20 mouse cellular contexts compared by ENCODE assay signal in genomic region chr2:52474570-52474969, GRCm38 (mm10). TPM values are rescaled to one million over a fixed set of nuclear protein-coding genes. Genes with fewer than 3 reads are reported as not detected.
DNase-seq lines count a peak whose midpoint lies in the region; ATAC-seq and TF ChIP-seq lines count a peak whose summit lies in the region.
"Had no signal": no experiment of that assay in that cellular context is flagged by ENCODE, and none has a peak within 500 bp of the region (broad histone marks: within the 10 kb centered on the region; RNA-seq: fewer than 3 reads in every experiment).

No protein-coding gene starts in this region.

- H3K9me3 ChIP-seq in intestine, postnatal 0 days (ENCODE audit: control insufficient read depth) = no peaks in the 10 kb centered on the region
- no peaks in the 10 kb centered on the region for H3K9me3 ChIP-seq in intestine, embryonic 15.5 days
- no peaks in the 10 kb centered on the region for H3K9me3 ChIP-seq in forebrain, embryonic 14.5 days (replicated peaks; ENCODE audit: control insufficient read depth, low read length)
- H3K9me3 ChIP-seq in hindbrain, embryonic 14.5 days (ENCODE audit: control insufficient read depth, low read length) = no peaks in the 10 kb centered on the region
- H3K9me3 ChIP-seq: embryonic facial prominence, embryonic 10.5 days; forebrain, embryonic 13.5 days; heart, embryonic 15.5 days; hindbrain, embryonic 10.5 days; hindbrain, embryonic 15.5 days had no signal

- peak; percentile 85 for ATAC-seq in intestine, postnatal 0 days
- no peak for ATAC-seq in intestine, embryonic 15.5 days
- ATAC-seq in forebrain, embryonic 14.5 days = no peak
- no peak for ATAC-seq in hindbrain, embryonic 14.5 days (ENCODE audit: low FRiP score)
- ATAC-seq: activated CD4-positive, CD25-positive, alpha-beta regulatory T cell, adult 4 months; forebrain, embryonic 13.5 days had no signal

- H3K4me2 ChIP-seq in intestine, postnatal 0 days (replicated peaks; ENCODE audit: low read depth) = no peak overlapping the region
- no peak overlapping the region for H3K4me2 ChIP-seq in intestine, embryonic 15.5 days (replicated peaks)
- no peak overlapping the region for H3K4me2 ChIP-seq in forebrain, embryonic 14.5 days (ENCODE audit: low read length)
- no peak overlapping the region for H3K4me2 ChIP-seq in hindbrain, embryonic 14.5 days (replicated peaks)
- H3K4me2 ChIP-seq: forebrain, embryonic 13.5 days; heart, embryonic 11.5 days; heart, embryonic 15.5 days; hindbrain, embryonic 15.5 days had no signal

- no peak overlapping the region for H3K27ac ChIP-seq in intestine, postnatal 0 days (ENCODE audit: low read depth, low read length)
- H3K27ac ChIP-seq in intestine, embryonic 15.5 days = no peak overlapping the region
- H3K27ac ChIP-seq in forebrain, embryonic 14.5 days (ENCODE audit: low read depth, low read length) = no peak overlapping the region
- no peak overlapping the region for H3K27ac ChIP-seq in hindbrain, embryonic 14.5 days
- H3K27ac ChIP-seq: embryonic facial prominence, embryonic 10.5 days; forebrain, embryonic 13.5 days; heart, adult 2 months; heart, embryonic 15.5 days; hindbrain, embryonic 10.5 days; hindbrain, embryonic 15.5 days had no signal

- DNase-seq in cerebellum, adult 11 months = peak; percentile 57
- no peak for DNase-seq in cerebellum, postnatal 10 days
- peak; percentile 82 for DNase-seq in cerebellum, adult 9-11 months
- DNase-seq in kidney, postnatal 4 days = no peak
- no peak for DNase-seq in forebrain, embryonic 14.5 days (ENCODE audit: low spot score)
- DNase-seq in hindbrain, embryonic 14.5 days (ENCODE audit: low spot score) = no peak
- DNase-seq: adrenal gland, postnatal 14 days; gastrocnemius, postnatal 10 days; heart, adult 2 months; kidney, adult 11 months; kidney, adult 9 months had no signal

- no peaks in the 10 kb centered on the region for H3K27me3 ChIP-seq in intestine, postnatal 0 days (replicated peaks; ENCODE audit: control insufficient read depth, insufficient read depth, low read length)
- no peaks in the 10 kb centered on the region for H3K27me3 ChIP-seq in intestine, embryonic 15.5 days (replicated peaks)
- H3K27me3 ChIP-seq in forebrain, embryonic 14.5 days (replicated peaks; ENCODE audit: control insufficient read depth, insufficient read depth, low read length) = no peaks in the 10 kb centered on the region
- no peaks in the 10 kb centered on the region for H3K27me3 ChIP-seq in hindbrain, embryonic 14.5 days (ENCODE audit: control insufficient read depth, insufficient read depth, low read length)
- H3K27me3 ChIP-seq: forebrain, embryonic 13.5 days; heart, embryonic 15.5 days; hindbrain, embryonic 15.5 days had no signal

- WGBS in intestine, postnatal 0 days = 75% methylated on average over 11 of the region's 11 CpGs
- WGBS in intestine, embryonic 15.5 days = 88% methylated on average over 11 of the region's 11 CpGs
- 87% methylated on average over 11 of the region's 11 CpGs for WGBS in forebrain, embryonic 14.5 days
- 95% methylated on average over 11 of the region's 11 CpGs for WGBS in hindbrain, embryonic 14.5 days

- no peak overlapping the region for H3K9ac ChIP-seq in intestine, postnatal 0 days (ENCODE audit: low read depth, low read length)
- H3K9ac ChIP-seq in intestine, embryonic 15.5 days = no peak overlapping the region
- no peak overlapping the region for H3K9ac ChIP-seq in forebrain, embryonic 14.5 days (ENCODE audit: low read length)
- H3K9ac ChIP-seq in hindbrain, embryonic 14.5 days = no peak overlapping the region
- H3K9ac ChIP-seq: forebrain, embryonic 13.5 days; heart, embryonic 15.5 days; hindbrain, embryonic 15.5 days had no signal

- no peak overlapping the region for H3K4me3 ChIP-seq in intestine, postnatal 0 days (ENCODE audit: low read depth, low read length)
- no peak overlapping the region for H3K4me3 ChIP-seq in intestine, embryonic 15.5 days (replicated peaks)
- no peak overlapping the region for H3K4me3 ChIP-seq in forebrain, embryonic 14.5 days (ENCODE audit: low read depth, low read length)
- H3K4me3 ChIP-seq in hindbrain, embryonic 14.5 days (replicated peaks; ENCODE audit: low read length) = no peak overlapping the region
- H3K4me3 ChIP-seq: embryonic facial prominence, embryonic 10.5 days; forebrain, embryonic 13.5 days; heart, adult 2 months; heart, embryonic 15.5 days; hindbrain, embryonic 10.5 days; hindbrain, embryonic 15.5 days had no signal

- no peaks in the 10 kb centered on the region for H3K4me1 ChIP-seq in intestine, postnatal 0 days (replicated peaks; ENCODE audit: control insufficient read depth, insufficient read depth, low read length)
- no peaks in the 10 kb centered on the region for H3K4me1 ChIP-seq in intestine, embryonic 15.5 days (replicated peaks)
- H3K4me1 ChIP-seq in forebrain, embryonic 14.5 days (ENCODE audit: control insufficient read depth, insufficient read depth, low read length) = no peaks in the 10 kb centered on the region
- no peaks in the 10 kb centered on the region for H3K4me1 ChIP-seq in hindbrain, embryonic 14.5 days (replicated peaks; ENCODE audit: control insufficient read depth, insufficient read depth, low read length)
- H3K4me1 ChIP-seq: forebrain, embryonic 13.5 days; hindbrain, embryonic 10.5 days; hindbrain, embryonic 15.5 days had no signal

- TF ChIP-seq CTCF in intestine, postnatal 0 days (IDR thresholded peaks at IDR 0.05; ENCODE audit: low read depth) = no peak

- H3K36me3 ChIP-seq in intestine, postnatal 0 days (ENCODE audit: control insufficient read depth, insufficient read depth) = no peaks in the 10 kb centered on the region
- H3K36me3 ChIP-seq in intestine, embryonic 15.5 days = no peaks in the 10 kb centered on the region
- peaks cover 23% of the 10 kb centered on the region; the same call in 1 of the 2 replicates for H3K36me3 ChIP-seq in forebrain, embryonic 14.5 days (ENCODE audit: control insufficient read depth, insufficient read depth, low read length)
- H3K36me3 ChIP-seq in hindbrain, embryonic 14.5 days (replicated peaks; ENCODE audit: control insufficient read depth, insufficient read depth) = peaks cover 29% of the 10 kb centered on the region; the same call in 1 of the 2 replicates
- H3K36me3 ChIP-seq: embryonic facial prominence, embryonic 10.5 days; heart, embryonic 15.5 days; hindbrain, embryonic 10.5 days had no signal

RNA-seq across cellular contexts. Expression of gene Arl5a, which starts 49.9 kb away (rescaled TPM):
- polyA plus RNA-seq in intestine, postnatal 0 days (2015; fragmentation: Nextera tagmentation; extraction: Ambion mirVana) = 27.4 and 31.1 TPM in 2 replicates
- polyA plus RNA-seq in intestine, embryonic 15.5 days (2015; fragmentation: Nextera tagmentation; extraction: Ambion mirVana) = 33.3 and 36.4 TPM in 2 replicates
- polyA plus RNA-seq in forebrain, embryonic 14.5 days (2014; fragmentation: Nextera tagmentation; extraction: Ambion mirVana) = 57.6 and 59.1 TPM in 2 replicates
- 62.7 and 70.8 TPM in 2 replicates for polyA plus RNA-seq in hindbrain, embryonic 14.5 days (2014; fragmentation: Nextera tagmentation; extraction: Ambion mirVana)

Comparison
In these comparisons a context has a peak if more than half of its experiments do, and no peak if none do; other contexts are left out.
1. DNase-seq: peak in cerebellum, adult 11 months (single experiment) and cerebellum, adult 9-11 months (single experiment); none in cerebellum, postnatal 10 days (0 of 2), kidney, postnatal 4 days (0 of 2), forebrain, embryonic 14.5 days (single experiment) and hindbrain, embryonic 14.5 days (single experiment).